27 mouse cellular contexts compared by ENCODE assay signal in genomic region chr17:5943053-5943452, GRCm38 (mm10). TPM values are rescaled to one million over a fixed set of nuclear protein-coding genes. Genes with fewer than 3 reads are reported as not detected.
DNase-seq lines count a peak whose midpoint lies in the region; TF ChIP-seq lines count a peak whose summit lies in the region.
"Had no signal": no experiment of that assay in that cellular context is flagged by ENCODE, and none has a peak within 500 bp of the region (broad histone marks: within the 10 kb centered on the region; RNA-seq: fewer than 3 reads in every experiment).

No protein-coding gene starts in this region.

- H3K79me2 ChIP-seq in CH12.LX (replicated peaks; ENCODE audit: control insufficient read depth, extremely low read depth, insufficient read depth, poor library complexity, severe bottlenecking): no peaks in the 10 kb centered on the region
- peaks cover 61% of the 10 kb centered on the region for H3K79me2 ChIP-seq in myocyte (ENCODE audit: control insufficient read depth, insufficient read depth)

- H3K27ac ChIP-seq in layer of hippocampus, adult 2 months: peak overlapping the region; percentile 84; the same call in 1 of the 2 replicates
- H3K27ac ChIP-seq in CH12.LX (ENCODE audit: insufficient read depth, low read depth): no peak overlapping the region
- H3K27ac ChIP-seq: embryonic facial prominence, embryonic 13.5 days; forebrain, embryonic 12.5 days; hindbrain, embryonic 14.5 days; limb, embryonic 13.5 days; midbrain, embryonic 12.5 days had no signal

- H3K4me2 ChIP-seq in CH12.LX (ENCODE audit: insufficient read depth, low read depth, poor library complexity, severe bottlenecking): no peak overlapping the region
- H3K4me2 ChIP-seq in myocyte (ENCODE audit: low read depth): peak overlapping the region; percentile 91
- H3K4me2 ChIP-seq: embryonic facial prominence, embryonic 13.5 days; forebrain, embryonic 12.5 days; heart, embryonic 11.5 days; hindbrain, embryonic 14.5 days; midbrain, embryonic 12.5 days had no signal

- intact Hi-C loops in heart, postnatal 36 days (cut with DNase I): no loop called here

- in situ Hi-C loops in CH12.LX (cut with MboI; ENCODE audit: low pct_ligation_motif_present, low pct_unique_long_range_greater_than_20kb, low sequenced_read_pairs): loop anchor here (5.0 kb wide), 2 partner anchors 34 to 64 kb away; no protein-coding TSS in a partner anchor

- H3K27me3 ChIP-seq in CH12.LX (replicated peaks) (peaks cover 6% of the 10 kb centered on the region), myocyte (ENCODE audit: control insufficient read depth, insufficient read depth, insufficient read length) (no peaks in the 10 kb centered on the region)
- H3K27me3 ChIP-seq: stomach, embryonic 15.5 days had no signal

- 0 out of 2 replicates have a peak, but pooled peaks have one; percentile 11 for TF ChIP-seq EP300 in CH12.LX (IDR thresholded peaks at IDR 0.05; ENCODE audit: low read length)

- H3K9me3 ChIP-seq in CH12.LX (replicated peaks; ENCODE audit: low read length): peaks cover 4% of the 10 kb centered on the region
- H3K9me3 ChIP-seq: embryonic facial prominence, embryonic 13.5 days; forebrain, embryonic 12.5 days; limb, embryonic 13.5 days; midbrain, embryonic 12.5 days; stomach, embryonic 15.5 days had no signal

- peak; percentile 89 for DNase-seq in heart, adult 11 months
- DNase-seq in heart, postnatal 36 days: no peak
- no peak for DNase-seq in layer of hippocampus, adult 2 months (ENCODE audit: low spot score in 2 of 2)
- DNase-seq in layer of hippocampus, adult 8-10 months (ENCODE audit: low spot score in 2 of 2): no peak
- DNase-seq in CH12.LX (ENCODE audit: extremely low read depth): no peak
- no peak for DNase-seq in adrenal gland, postnatal 36 days
- DNase-seq: adrenal gland, postnatal 14 days; cerebellum, adult 11-12 months; cerebellum, adult 9-11 months; forebrain, postnatal 0 days; gastrocnemius, postnatal 14 days; kidney, adult 8-10 months; kidney, postnatal 14 days; lung, postnatal 14 days; retina, postnatal 1 day; right cerebral cortex, postnatal 25 days; thymus, postnatal 4 days had no signal

- no peak overlapping the region for H3ac ChIP-seq in myocyte (ENCODE audit: control insufficient read depth, insufficient read length)

- TF ChIP-seq RAD21 in CH12.LX (IDR thresholded peaks at IDR 0.05; ENCODE audit: low read depth, low read length): no peak

- H3K9ac ChIP-seq in CH12.LX (ENCODE audit: insufficient read depth, low read depth): no peak overlapping the region
- H3K9ac ChIP-seq: embryonic facial prominence, embryonic 13.5 days; forebrain, embryonic 12.5 days; forebrain, postnatal 0 days; hindbrain, embryonic 14.5 days; limb, embryonic 13.5 days; midbrain, embryonic 12.5 days; stomach, embryonic 15.5 days had no signal

- no peak for TF ChIP-seq CTCF in layer of hippocampus, adult 2 months (conservative IDR thresholded peaks at IDR 0.05)
- no peak for TF ChIP-seq CTCF in CH12.LX (conservative IDR thresholded peaks at IDR 0.05 in 1 of 2, IDR thresholded peaks at IDR 0.05 in 1 of 2; ENCODE audit: low read depth in 2 of 2, low read length in 2 of 2)

- H3K4me1 ChIP-seq in CH12.LX (ENCODE audit: control insufficient read depth in 1 of 2, insufficient read depth in 2 of 2): peaks cover 4 to 28% of the 10 kb centered on the region in 2 experiments; a peak in 3 of 4 replicates

- H3K4me3 ChIP-seq in layer of hippocampus, adult 2 months: no peak overlapping the region; the same call in 1 of the 2 replicates
- H3K4me3 ChIP-seq in CH12.LX (replicated peaks in 1 of 3; ENCODE audit: low read depth in 2 of 3, low read length in 2 of 3, poor library complexity in 1 of 3) (no peak overlapping the region), myocyte (peak overlapping the region; percentile 51)
- H3K4me3 ChIP-seq: embryonic facial prominence, embryonic 13.5 days; erythroblast, embryonic 14.5 days; forebrain, embryonic 12.5 days; left cerebral cortex, adult 2 months; limb, embryonic 13.5 days; midbrain, embryonic 12.5 days had no signal

- TF ChIP-seq POLR2A in CH12.LX (IDR thresholded peaks at IDR 0.05; ENCODE audit: low read depth, low read length): no peak
- no peak for TF ChIP-seq POLR2A in myocyte (IDR thresholded peaks at IDR 0.05; ENCODE audit: insufficient read length, low read depth)

- H3K36me3 ChIP-seq in CH12.LX (replicated peaks in 1 of 2; ENCODE audit: control insufficient read depth in 1 of 2, insufficient read depth in 1 of 2, low read length in 1 of 2) (no peaks in the 10 kb centered on the region), myocyte (ENCODE audit: control insufficient read depth, insufficient read depth) (no peaks in the 10 kb centered on the region)
- H3K36me3 ChIP-seq: embryonic facial prominence, embryonic 13.5 days; forebrain, embryonic 12.5 days; limb, embryonic 13.5 days; midbrain, embryonic 12.5 days; stomach, embryonic 15.5 days had no signal

- dilution Hi-C loops in CH12.LX (cut with MboI; ENCODE audit: extremely low pct_ligation_motif_present, extremely low pct_unique_long_range_greater_than_20kb, low sequenced_read_pairs): no loop called here

TF ChIP-seq in CH12.LX, 34 proteins besides CTCF, POLR2A, EP300 and RAD21:
- no peak for TF ChIP-seq IRF4 (IDR thresholded peaks at IDR 0.05; ENCODE audit: low read depth, low read length)
- TF ChIP-seq MXI1 (IDR thresholded peaks at IDR 0.05; ENCODE audit: low read depth, low read length): no peak
- TF ChIP-seq MAFK (IDR thresholded peaks at IDR 0.05; ENCODE audit: insufficient replicate concordance, low read length): no peak
- TF ChIP-seq USF2 (conservative IDR thresholded peaks at IDR 0.05; ENCODE audit: low read depth, low read length): no peak
- TF ChIP-seq ELF1 (IDR thresholded peaks at IDR 0.05; ENCODE audit: low read depth, low read length): no peak
- TF ChIP-seq NRF1 (IDR thresholded peaks at IDR 0.05; ENCODE audit: low read depth, low read length): no peak
- TF ChIP-seq NELFE (IDR thresholded peaks at IDR 0.05; ENCODE audit: low read depth, low read length): no peak
- no peak for TF ChIP-seq ZMIZ1 (IDR thresholded peaks at IDR 0.05; ENCODE audit: low read depth, low read length)
- TF ChIP-seq TBP (conservative IDR thresholded peaks at IDR 0.05; ENCODE audit: low read depth, low read length): no peak
- no peak for TF ChIP-seq CHD2 (IDR thresholded peaks at IDR 0.05; ENCODE audit: low read length)
- no peak for TF ChIP-seq KAT2A (IDR thresholded peaks at IDR 0.05; ENCODE audit: insufficient replicate concordance, low read length)
- TF ChIP-seq E2F4 (IDR thresholded peaks at IDR 0.05; ENCODE audit: insufficient replicate concordance, low read depth, low read length): no peak
- TF ChIP-seq JUND (conservative IDR thresholded peaks at IDR 0.05; ENCODE audit: low read depth, low read length): no peak
- no peak for TF ChIP-seq ZC3H11A (IDR thresholded peaks at IDR 0.05; ENCODE audit: low read depth, low read length)
- no peak for TF ChIP-seq JUN (IDR thresholded peaks at IDR 0.05; ENCODE audit: insufficient read depth, low read depth, low read length)
- TF ChIP-seq UBTF (IDR thresholded peaks at IDR 0.05; ENCODE audit: low read depth, low read length): no peak
- no peak for TF ChIP-seq USF1 (IDR thresholded peaks at IDR 0.05; ENCODE audit: low read depth, low read length)
- TF ChIP-seq ZKSCAN1 (IDR thresholded peaks at IDR 0.05; ENCODE audit: borderline replicate concordance, low read depth, low read length): no peak
- no peak for TF ChIP-seq MYC (IDR thresholded peaks at IDR 0.05; ENCODE audit: low read depth, low read length)
TF ChIP-seq in CH12.LX: peak in this region for 0.

TF ChIP-seq in myocyte, 11 proteins besides CTCF, POLR2A, EP300 and RAD21:
- TF ChIP-seq MYOG (IDR thresholded peaks at IDR 0.05; ENCODE audit: control insufficient read depth in 1 of 3, insufficient read depth in 1 of 3, insufficient read length in 2 of 3, low read depth in 2 of 3): peak in 2 of 3 experiments; percentile 11 to 31
- TF ChIP-seq TCF12 (IDR thresholded peaks at IDR 0.05; ENCODE audit: insufficient read depth, poor library complexity, severe bottlenecking): no peak
- peak; percentile 34 to 75 (median 65) for TF ChIP-seq MYOD1 (IDR thresholded peaks at IDR 0.05; ENCODE audit: control insufficient read depth in 1 of 3, insufficient read length in 2 of 3, low read depth in 2 of 3)

RNA-seq across cellular contexts. Expression of gene Synj2, which starts 2.0 kb away (rescaled TPM):
- total RNA-seq in heart, postnatal 36 days (2021): 10 to 100 TPM; 55.5 to 57.9 TPM
- total RNA-seq in layer of hippocampus, adult 2 months (2021): 10 to 100 TPM; 54.1 to 62.2 TPM
- 10 to 100 TPM; 61.3 to 82.7 (median 71.8) TPM for total RNA-seq in layer of hippocampus, adult 8-10 months (2022)
- total RNA-seq in CH12.LX (2012; rRNA removed) (4.5 and 5.3 TPM in 2 replicates), CH12.LX (2014; rRNA removed) (6.6 and 6.8 TPM in 2 replicates)
- polyA plus RNA-seq in CH12.LX (2012; ENCODE audit: insufficient read length, low read depth) (10.9 and 12.4 TPM in 2 replicates), myocyte (2012; fragmentation: generic; extraction: Trizol) (32.1 TPM)
- 10 to 100 TPM; 10.2 to 20.7 TPM for total RNA-seq in adrenal gland, postnatal 36 days (2021)
- polyA plus RNA-seq: erythroblast, embryonic 14.5 days had no signal
